Comparison of ENCODE assay signal across 9 mouse cellular contexts in genomic region chr11:80696350-80696749, GRCm38 (mm10).
A peak's percentile ranks its signal among the peaks of the same experiment; 100 is the strongest.
DNase-seq lines count a peak whose midpoint lies in the region; ATAC-seq and TF ChIP-seq lines count a peak whose summit lies in the region.
"Had no signal": no experiment of that assay in that cellular context is flagged by ENCODE, and none has a peak within 500 bp of the region (broad histone marks: within the 10 kb centered on the region; RNA-seq: fewer than 3 reads in every experiment).

No protein-coding gene starts in this region.

- no peak for ATAC-seq in hindbrain, embryonic 11.5 days (ENCODE audit: low FRiP score)
- no peak for ATAC-seq in hindbrain, embryonic 12.5 days (ENCODE audit: low FRiP score)

- no peaks in the 10 kb centered on the region for H3K36me3 ChIP-seq in hindbrain, embryonic 11.5 days (ENCODE audit: control insufficient read depth, insufficient read depth, low read length)
- no peaks in the 10 kb centered on the region for H3K36me3 ChIP-seq in hindbrain, embryonic 12.5 days
- H3K36me3 ChIP-seq in thymus, adult 2 months (ENCODE audit: control insufficient read depth, insufficient read depth, low read length): no peaks in the 10 kb centered on the region
- H3K36me3 ChIP-seq: limb, embryonic 12.5 days had no signal

- H3K9ac ChIP-seq in hindbrain, embryonic 11.5 days (ENCODE audit: low read depth, low read length): no peak overlapping the region
- H3K9ac ChIP-seq in hindbrain, embryonic 12.5 days: no peak overlapping the region
- H3K9ac ChIP-seq: limb, embryonic 12.5 days had no signal

- TF ChIP-seq CTCF in thymus, adult 2 months (IDR thresholded peaks at IDR 0.05; ENCODE audit: borderline replicate concordance, control insufficient read depth, extremely low read depth, insufficient read depth, low read length, poor library complexity): no peak

- no peak overlapping the region for H3K27ac ChIP-seq in hindbrain, embryonic 11.5 days (ENCODE audit: low read depth, low read length)
- no peak overlapping the region for H3K27ac ChIP-seq in hindbrain, embryonic 12.5 days
- H3K27ac ChIP-seq in thymus, adult 2 months (ENCODE audit: control insufficient read depth, insufficient read depth, low read length): no peak overlapping the region
- H3K27ac ChIP-seq: limb, embryonic 12.5 days had no signal

- 16% methylated on average over 4 of the region's 4 CpGs for WGBS in hindbrain, embryonic 11.5 days
- 15% methylated on average over 4 of the region's 4 CpGs for WGBS in hindbrain, embryonic 12.5 days
- 11% methylated on average over 4 of the region's 4 CpGs for WGBS in thymus, adult 2 months

- peak; percentile 56 for DNase-seq in hindbrain, embryonic 11.5 days (ENCODE audit: low spot score)
- DNase-seq in thymus, postnatal 14 days: peak; percentile 6
- no peak for DNase-seq in thymus, adult 2 months
- peak; percentile 28 for DNase-seq in embryo, embryonic 9.5 days (ENCODE audit: extremely low spot score)
- DNase-seq in naive thymus-derived CD4-positive, alpha-beta T cell, adult 2 months (ENCODE audit: low read depth): peak; percentile 47
- DNase-seq in spleen, postnatal 14 days (ENCODE audit: low spot score in 2 of 2): no peak
- no peak for DNase-seq in urinary bladder, postnatal 10 days (ENCODE audit: low spot score)

- no peaks in the 10 kb centered on the region for H3K9me3 ChIP-seq in hindbrain, embryonic 11.5 days (ENCODE audit: control insufficient read depth, low read length)
- H3K9me3 ChIP-seq in hindbrain, embryonic 12.5 days (replicated peaks): no peaks in the 10 kb centered on the region
- H3K9me3 ChIP-seq: limb, embryonic 12.5 days had no signal

- no peaks in the 10 kb centered on the region for H3K27me3 ChIP-seq in hindbrain, embryonic 11.5 days (ENCODE audit: control insufficient read depth, insufficient read depth, low read length)
- H3K27me3 ChIP-seq in hindbrain, embryonic 12.5 days: no peaks in the 10 kb centered on the region
- no peaks in the 10 kb centered on the region for H3K27me3 ChIP-seq in thymus, adult 2 months (ENCODE audit: control insufficient read depth, insufficient read depth, low read length)

- no peak overlapping the region for H3K4me2 ChIP-seq in hindbrain, embryonic 11.5 days (replicated peaks; ENCODE audit: low read depth, low read length)
- H3K4me2 ChIP-seq in hindbrain, embryonic 12.5 days (replicated peaks): no peak overlapping the region
- H3K4me2 ChIP-seq: limb, embryonic 12.5 days had no signal

- no peaks in the 10 kb centered on the region for H3K4me1 ChIP-seq in hindbrain, embryonic 11.5 days (replicated peaks; ENCODE audit: control insufficient read depth, insufficient read depth, low read length)
- no peaks in the 10 kb centered on the region for H3K4me1 ChIP-seq in hindbrain, embryonic 12.5 days
- H3K4me1 ChIP-seq in thymus, adult 2 months (replicated peaks; ENCODE audit: control insufficient read depth, insufficient read depth, low read length): no peaks in the 10 kb centered on the region
- H3K4me1 ChIP-seq: limb, embryonic 12.5 days had no signal

- H3K4me3 ChIP-seq in hindbrain, embryonic 11.5 days (ENCODE audit: low read depth, low read length): no peak overlapping the region
- no peak overlapping the region for H3K4me3 ChIP-seq in hindbrain, embryonic 12.5 days
- no peak overlapping the region for H3K4me3 ChIP-seq in thymus, adult 2 months (ENCODE audit: control insufficient read depth, insufficient read depth, low read length)
- H3K4me3 ChIP-seq: limb, embryonic 12.5 days had no signal

- TF ChIP-seq POLR2A in thymus, adult 2 months (IDR thresholded peaks at IDR 0.05; ENCODE audit: control insufficient read depth, extremely low read depth, insufficient read depth, low read length, poor library complexity): no peak

Comparison
In these comparisons a context has a peak if more than half of its experiments do, and no peak if none do; other contexts are left out.
1. DNase-seq: peak in hindbrain, embryonic 11.5 days (single experiment), thymus, postnatal 14 days (single experiment), embryo, embryonic 9.5 days (single experiment) and naive thymus-derived CD4-positive, alpha-beta T cell, adult 2 months (single experiment); none in thymus, adult 2 months (single experiment), spleen, postnatal 14 days (0 of 2) and urinary bladder, postnatal 10 days (single experiment).